Mouse (Mus musculus) embryo, embryonic 11 days (tissue): ENCODE measurements around the gene Ncor2.
A peak's percentile ranks its signal among the peaks of the same experiment; 100 is the strongest.

Source experiments
- DNase-seq: peaks from one replicate; pipeline ENCODE4 v3.0.0-alpha.2; 2015

Ncor2 gene

DNA sequence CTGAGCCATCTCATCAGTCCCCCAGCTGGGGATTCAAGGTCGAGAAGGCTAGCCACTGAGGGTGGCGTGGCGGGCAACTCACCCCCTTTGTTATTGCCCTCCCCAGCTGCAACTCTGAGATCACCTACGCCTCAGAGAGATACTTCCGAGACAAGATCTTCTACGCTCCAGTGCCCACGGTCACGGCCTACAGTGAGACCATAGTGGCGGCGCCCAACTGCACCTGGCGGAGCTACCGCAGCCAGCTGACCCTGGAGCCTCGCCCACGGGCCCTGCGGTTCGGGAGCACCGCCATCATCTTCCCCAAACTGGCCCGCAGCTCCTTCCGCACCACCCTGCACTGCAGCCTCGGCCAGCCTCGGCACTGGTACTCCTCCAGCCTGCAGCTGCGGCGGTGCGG, 167.9 kb downstream of the Ncor2 start:
- DNase-seq = no peak

DNA sequence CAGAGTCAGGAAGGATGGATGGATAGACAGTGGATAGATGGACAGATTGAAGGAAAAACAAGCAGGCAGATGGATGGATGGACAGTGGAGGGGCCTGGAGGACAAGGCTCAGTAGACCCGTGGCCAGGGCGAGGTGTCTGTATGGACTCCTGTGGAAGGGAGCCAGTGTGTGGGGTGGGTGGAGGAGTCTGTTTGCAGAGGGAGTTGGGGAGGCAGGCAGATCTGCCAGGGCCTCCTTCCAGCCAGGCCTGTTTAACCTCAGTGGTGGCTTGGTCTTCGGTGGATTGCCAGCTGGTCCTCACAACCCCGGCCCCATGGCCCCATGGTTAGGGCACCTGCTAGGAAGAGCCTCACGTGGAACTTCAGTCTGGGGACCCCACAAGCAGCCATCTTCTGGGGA, 172.1 kb downstream of the Ncor2 start:
- no peak for DNase-seq

DNA sequence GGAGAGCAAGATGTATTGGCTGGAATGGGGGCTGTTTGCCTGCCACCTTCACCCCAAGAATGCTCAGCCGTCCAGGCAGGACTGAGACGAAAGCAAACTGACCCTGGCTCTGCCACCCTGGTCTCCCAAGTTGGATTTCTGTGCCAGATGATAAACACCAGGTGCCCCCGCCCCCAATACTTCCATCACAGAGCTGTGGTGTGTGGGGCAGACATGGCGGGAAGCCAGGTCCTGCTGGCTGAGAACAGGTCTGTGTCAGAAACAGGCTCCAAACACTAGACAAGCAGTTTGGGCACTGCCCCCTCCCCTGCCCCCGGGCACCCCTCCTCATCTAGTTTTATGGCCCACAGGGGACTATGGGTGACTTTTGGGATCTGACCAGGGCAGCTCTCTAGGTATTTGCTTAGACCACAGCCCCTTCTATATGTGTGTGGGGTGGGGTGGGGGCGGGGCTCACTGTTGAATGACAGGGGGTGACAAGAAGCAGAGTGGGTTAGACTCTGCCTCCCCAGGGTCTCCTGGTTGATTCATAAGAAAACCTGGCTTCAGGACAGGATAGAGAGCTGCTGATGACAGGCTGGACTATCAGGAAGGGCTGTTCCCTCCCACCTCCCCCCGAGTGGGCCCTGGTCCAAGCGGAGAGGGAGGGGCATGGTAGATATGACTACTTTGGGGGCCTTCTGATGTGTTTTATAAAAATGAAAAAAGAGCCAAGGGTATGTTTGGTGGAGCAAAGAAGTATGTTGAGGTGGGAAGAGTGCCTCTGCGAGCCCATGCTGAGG, 173.0 kb downstream of the Ncor2 start:
- no peak for DNase-seq

DNA sequence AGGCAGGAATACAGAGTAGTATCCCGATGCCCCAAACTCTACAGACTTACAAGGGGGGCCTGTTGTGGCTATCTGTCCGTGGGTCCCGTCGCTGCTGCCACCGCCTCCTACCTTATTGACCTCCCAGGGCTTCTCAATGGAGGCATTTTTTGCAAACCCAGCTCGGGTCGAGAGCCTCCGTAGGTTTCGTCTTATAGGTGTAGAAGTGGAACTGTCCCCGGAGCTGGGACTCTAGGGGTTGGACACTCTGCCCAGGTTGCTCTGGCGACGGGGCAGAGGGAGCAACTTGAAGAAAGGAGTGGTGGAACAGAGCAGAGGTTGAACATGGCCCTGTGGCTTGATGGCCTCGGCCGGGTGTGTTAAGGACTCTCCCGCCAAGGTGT, 175.2 kb downstream of the Ncor2 start:
- no peak for DNase-seq

DNA sequence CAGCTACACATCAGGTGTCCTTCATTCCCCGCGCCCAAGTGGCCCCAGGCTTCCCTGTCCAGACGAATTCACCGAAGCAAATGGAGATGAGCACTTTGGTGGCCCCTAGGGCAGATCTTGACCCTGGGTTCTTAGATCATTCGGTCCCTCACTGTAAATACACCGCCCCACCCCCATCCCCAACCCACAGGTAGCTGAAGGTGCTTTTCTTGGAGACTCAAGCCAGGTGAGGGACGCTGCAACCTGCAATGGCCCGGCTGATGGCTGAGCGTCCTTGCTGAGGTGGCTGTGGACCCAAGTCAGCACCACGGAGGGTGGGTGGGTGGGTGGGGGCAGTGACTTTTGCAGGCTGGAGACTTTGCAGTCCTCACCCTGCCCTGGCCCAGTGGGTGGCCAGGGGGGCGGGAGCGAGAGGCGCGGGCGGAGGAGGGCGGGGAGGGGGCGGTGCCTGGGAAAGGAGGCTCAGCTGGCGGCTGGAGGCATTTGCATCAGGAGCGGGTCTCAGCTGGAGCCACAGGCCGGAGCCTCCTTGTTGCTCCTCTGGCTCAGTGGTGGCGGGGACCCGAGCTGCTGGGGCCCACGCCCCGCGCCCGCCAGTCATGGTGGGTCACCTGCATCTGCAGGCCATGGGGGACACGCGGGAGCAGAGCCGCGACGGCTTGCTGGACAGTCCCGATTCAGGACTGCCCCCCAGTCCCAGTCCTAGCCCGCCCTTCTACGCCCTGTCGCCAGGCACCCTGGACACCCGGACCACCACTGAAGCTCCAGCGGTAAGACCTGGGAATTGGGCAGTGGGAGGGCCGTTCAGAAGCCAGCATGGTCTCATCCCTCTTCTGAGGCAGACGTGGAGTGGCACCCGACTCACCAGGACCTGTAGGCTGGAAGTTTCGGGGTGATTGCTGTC, 175.8 kb downstream of the Ncor2 start, which contains the start of gene Rflna:
Rflna (plus strand) TSS at position 253 of the 904 bp plus-strand sequence.
- DNase-seq = peak; percentile 84

DNA sequence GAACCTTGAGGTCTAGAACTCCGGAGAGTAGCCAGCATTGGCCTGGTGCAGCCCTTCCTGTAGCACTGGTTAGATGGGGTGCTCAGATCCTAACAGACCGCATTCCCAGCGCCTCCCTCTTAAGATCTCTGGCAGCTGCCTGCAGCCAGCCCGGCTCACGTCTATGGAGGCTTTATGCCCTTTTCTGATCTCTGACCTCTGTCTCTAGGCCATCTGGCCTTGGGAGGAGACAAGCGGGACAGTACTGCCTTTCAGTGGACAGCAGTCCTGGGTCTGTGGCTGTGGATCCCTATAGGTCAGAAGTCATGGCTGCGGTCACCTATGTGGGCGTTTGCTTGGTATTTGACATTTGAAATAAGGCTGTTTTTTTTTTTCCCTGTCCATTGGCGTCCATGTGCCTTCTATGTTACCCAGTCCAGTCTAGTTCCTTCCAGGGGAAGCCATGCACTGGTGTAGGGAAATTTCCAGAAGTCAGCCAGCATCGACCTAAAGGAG, 178.2 kb downstream of the Ncor2 start:
- DNase-seq = peak; percentile 31

DNA sequence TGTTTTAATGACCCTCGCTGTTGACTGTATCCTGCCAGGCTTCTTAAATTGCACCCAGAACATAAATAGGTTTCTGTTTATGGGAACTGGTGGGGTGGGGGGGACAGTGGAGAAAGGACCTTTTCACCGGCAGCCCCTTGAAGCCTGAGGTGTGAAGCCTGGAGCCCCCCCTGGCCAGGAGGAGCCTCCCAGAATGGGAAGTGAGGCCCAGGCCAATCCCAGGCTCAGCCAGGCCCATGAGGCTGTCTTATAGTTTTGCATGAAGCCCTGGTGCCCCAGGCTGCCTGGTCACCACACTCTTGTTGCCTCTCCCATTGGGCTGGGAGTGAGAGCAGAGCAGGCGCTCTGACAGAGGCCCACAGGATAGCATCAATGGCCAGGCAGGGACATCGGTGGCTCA, 181.1 kb downstream of the Ncor2 start:
- no peak for DNase-seq

DNA sequence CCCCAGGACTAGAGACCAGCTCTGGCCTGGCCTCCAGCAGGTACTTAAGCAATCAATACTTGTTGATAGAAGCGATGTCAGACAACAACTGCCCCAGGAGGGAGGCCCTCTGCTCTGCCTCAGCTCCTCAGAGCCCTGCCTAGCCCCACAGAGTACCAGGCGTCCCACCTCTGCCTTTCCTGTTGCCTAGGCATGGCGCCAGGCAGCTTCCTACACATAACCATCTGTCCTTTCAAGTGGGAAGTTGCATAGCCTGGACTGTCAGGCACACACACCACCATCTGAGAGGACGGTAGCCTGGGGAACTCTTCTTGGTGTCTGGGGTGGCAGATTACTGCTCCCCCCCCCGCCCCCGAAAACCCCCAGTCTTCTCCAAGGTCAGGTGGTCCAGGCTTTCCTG, 182.2 kb downstream of the Ncor2 start:
- no peak for DNase-seq

DNA sequence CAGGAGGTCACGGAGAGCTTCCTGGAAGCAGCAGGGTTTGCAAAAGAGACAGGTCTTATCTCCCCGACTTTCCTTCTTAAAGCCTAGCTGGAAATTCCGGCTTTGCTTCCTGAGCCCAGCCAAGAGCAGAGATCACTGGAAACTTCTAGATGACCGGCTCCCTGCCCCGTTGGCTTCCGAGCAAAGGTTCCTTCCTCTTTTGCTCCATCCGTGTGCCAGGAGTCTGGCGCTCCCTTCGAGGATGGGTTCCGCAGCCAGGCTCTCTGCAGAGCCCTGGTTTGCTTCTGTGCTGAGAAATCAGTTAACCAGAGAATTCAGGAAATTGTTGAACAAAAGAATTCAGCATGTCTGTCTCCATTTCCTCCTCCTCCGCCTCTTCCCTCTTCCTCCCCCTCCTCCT, 186.1 kb downstream of the Ncor2 start:
- DNase-seq = no peak

DNA sequence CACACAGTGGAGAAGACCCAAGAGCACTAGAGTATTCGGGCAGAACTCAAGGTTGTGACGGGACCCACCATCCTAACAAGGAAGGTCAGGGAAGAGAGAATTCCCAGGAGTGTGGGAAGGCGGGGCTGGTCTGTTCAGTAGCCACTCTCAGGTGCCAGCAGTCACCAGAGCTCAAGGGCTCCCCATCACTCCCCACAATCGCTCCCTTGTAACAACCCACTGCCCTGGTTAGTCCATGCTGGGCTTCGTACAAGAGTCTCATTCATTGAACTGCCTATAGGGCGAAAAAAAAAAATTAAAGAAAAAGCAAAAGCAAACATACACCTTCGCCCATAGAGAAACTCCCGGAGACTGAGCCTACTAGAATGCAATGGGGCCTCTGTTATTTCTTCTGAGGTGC, 186.7 kb downstream of the Ncor2 start:
- no peak for DNase-seq

DNA sequence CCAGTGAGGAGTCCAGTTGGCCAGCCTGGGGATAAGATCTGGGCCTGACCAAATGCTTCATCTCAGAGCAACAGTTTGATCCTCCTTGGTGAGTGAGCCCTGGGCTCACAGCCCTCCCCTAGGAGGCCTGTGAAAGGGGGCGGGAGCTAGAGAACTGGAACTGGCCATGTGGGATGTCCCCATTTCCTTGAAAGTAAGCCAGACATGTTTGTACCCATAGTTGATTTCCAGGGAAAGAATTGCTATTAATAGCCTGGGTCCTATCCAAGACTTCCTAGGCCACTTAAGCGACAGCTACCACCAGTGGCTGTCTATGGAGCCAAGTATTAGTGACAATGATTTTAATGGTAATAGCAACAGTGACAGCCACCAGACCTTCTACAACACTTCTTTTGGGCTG, 189.3 kb downstream of the Ncor2 start:
- DNase-seq = no peak

DNA sequence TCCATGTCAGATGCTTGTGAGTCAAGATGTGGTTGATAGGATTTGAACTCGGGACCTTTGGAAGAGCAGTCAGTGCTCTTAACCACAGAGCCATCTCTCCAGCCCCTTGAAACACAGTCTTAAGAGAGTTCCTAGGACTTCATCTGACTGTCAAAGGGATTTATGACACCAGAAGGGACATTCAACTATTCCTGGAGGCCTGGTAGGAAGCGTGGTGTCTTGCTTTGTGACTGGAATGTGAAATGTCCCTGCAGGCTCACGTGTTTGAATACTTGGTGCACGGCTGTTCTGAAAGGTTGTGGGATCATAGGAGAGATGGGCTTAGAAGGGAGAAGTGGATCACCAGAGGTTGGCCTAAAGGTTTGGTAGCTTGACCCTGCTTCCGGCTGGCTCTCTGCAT, 192.4 kb downstream of the Ncor2 start:
- no peak for DNase-seq

DNA sequence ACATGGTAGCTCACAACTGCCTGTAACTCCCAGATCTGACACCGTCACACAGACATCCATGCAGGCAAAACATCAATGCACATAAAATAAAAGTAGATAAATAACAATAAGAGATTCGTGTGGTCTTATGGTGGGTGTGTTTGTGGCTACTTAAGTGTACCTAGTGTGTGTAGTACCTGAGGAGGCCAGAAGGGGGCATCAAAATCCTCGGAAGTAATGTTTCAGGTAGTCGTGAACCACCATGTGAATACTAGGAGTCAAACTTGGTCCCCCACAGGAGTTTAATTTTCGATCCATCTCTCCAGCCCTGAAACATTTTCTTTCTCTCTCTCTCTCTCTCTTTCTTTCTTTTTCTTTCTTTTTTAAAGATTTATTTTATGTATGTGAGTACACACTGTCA, 192.8 kb downstream of the Ncor2 start:
- no peak for DNase-seq

DNA sequence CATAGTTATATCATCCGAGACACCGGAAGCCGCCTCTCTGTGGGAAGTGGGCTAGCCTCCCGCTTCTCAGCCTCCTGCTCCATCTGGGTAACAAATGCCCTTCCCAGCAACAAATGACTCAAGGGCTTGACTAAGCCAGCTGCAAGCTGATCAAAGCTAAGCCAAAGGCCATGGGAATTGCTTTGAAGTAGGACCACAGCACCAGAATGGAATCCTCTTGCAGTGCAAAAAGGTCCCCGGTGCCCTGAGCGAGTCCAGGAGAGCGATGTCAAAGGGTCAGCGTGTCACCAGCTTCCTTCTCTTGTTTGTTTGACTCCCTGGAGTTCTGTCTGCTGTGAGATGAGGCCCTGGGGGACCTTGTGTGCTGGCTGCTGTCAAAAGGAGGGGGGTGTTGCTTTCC, 209.2 kb downstream of the Ncor2 start:
- DNase-seq = peak; percentile 61
